Mouse (Mus musculus): ENCODE measurements around the gene Nell2.

GRCm38 (mm10) chr15:95278001-95278400, 250.4 kb downstream of the Nell2 start:
- TF ChIP-seq USF1 (IDR thresholded peaks at IDR 0.05; ENCODE audit: low read depth) (no peak), POLR2A (IDR thresholded peaks at IDR 0.05; ENCODE audit: insufficient read length, low read depth) (no peak), POLR2AphosphoS2 (IDR thresholded peaks at IDR 0.05; ENCODE audit: insufficient read length, low read depth) (no peak), E2F4 (IDR thresholded peaks at IDR 0.05; ENCODE audit: insufficient read depth) (no peak), MYOD1 (IDR thresholded peaks at IDR 0.05; ENCODE audit: control insufficient read depth in 1 of 3, insufficient read length in 2 of 3, low read depth in 2 of 3) (no peak), MYOG (IDR thresholded peaks at IDR 0.05; ENCODE audit: control insufficient read depth in 1 of 3, insufficient read depth in 1 of 3, insufficient read length in 2 of 3, low read depth in 2 of 3) (no peak), TCF3 (IDR thresholded peaks at IDR 0.05; ENCODE audit: insufficient read length, low read depth) (no peak), MAX (IDR thresholded peaks at IDR 0.05; ENCODE audit: low read depth) (no peak), CEBPB (IDR thresholded peaks at IDR 0.05; ENCODE audit: insufficient read depth, poor library complexity, severe bottlenecking) (no peak), TCF12 (IDR thresholded peaks at IDR 0.05; ENCODE audit: insufficient read depth, poor library complexity, severe bottlenecking) (no peak)
